Mouse (Mus musculus): Measurements from ENCODE around the gene Prmt8.

Prmt8 gene

DNA sequence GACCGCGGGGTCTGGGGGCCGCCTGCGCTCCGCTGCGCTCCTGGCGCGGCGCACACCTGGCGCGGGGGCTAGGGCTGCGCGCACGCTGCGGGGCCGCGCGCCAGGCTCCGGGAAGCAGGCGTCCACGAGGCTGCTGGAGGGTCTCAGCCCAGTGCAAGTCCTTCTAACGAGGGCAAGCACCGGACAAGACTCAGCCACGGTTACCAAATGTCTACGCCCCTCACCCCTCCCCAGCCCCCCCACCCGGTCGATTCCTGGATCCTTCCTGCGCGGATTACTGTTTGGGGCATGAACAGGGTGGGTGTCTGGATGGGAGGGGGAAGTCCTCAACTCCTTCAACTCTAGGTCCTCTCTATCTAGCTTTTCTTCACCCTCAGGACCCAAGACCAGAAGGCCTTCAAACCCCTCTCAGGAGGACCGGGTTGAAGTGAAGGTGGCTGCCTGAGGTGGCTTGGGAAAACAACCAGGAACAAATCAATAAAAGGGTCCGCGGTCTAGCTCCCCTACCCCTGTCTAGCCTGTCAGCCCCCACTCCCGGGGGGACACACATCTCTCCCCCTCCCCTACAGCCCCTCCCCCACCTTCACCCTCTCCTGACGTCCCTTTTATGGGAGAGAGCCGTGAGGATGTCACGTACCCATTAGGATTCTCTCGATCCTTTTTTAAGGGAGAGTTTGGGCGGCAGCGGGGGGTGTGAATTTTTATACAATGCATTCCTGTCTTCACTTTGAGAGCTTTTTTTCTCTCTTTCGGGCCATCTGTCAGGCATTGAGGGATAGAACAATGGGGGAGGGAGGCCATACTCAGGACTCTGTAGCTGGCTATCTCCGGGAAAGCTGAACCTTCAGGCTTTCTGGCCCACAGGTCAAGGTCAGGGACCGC is at the start of gene Prmt8:
Gene Prmt8 (minus strand): TSS at position 198 of the 882 bp plus-strand sequence.
- DNase-seq (ENCODE audit: low spot score) = no peak

- DNase-seq (ENCODE audit: low spot score) = no peak
Measured at GRCm38 (mm10) chr6:127803046-127803729, 33.9 kb upstream of the Prmt8 start.

GRCm38 (mm10) chr6:127802211-127802610 is 32.9 kb upstream of the Prmt8 start:
- no peak for DNase-seq (ENCODE audit: low spot score)

DNA sequence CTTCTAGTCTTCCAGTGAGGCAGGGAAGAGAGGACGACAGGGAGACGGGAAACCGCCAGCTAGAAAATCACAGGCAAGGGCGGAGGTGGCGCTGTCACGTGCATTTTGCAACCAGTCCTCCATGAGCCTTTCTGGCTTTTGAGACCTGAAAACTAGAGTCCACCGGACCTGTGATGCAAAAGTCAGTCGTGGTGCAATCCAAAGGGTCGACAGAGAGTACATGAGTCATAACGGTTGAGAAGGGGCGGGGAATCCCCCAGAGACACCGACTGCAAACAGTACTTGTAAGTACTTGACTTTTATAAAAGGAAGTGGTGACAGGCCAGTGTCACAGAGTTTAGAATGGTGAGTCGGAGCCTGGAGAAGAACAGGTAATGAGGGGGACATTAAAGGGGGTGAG is 20.8 kb upstream of the Prmt8 start:
- no peak for DNase-seq (ENCODE audit: low spot score)

GRCm38 (mm10) chr6:127770806-127771205 is 1.5 kb upstream of the Prmt8 start:
- DNase-seq (ENCODE audit: low spot score) = no peak

DNA sequence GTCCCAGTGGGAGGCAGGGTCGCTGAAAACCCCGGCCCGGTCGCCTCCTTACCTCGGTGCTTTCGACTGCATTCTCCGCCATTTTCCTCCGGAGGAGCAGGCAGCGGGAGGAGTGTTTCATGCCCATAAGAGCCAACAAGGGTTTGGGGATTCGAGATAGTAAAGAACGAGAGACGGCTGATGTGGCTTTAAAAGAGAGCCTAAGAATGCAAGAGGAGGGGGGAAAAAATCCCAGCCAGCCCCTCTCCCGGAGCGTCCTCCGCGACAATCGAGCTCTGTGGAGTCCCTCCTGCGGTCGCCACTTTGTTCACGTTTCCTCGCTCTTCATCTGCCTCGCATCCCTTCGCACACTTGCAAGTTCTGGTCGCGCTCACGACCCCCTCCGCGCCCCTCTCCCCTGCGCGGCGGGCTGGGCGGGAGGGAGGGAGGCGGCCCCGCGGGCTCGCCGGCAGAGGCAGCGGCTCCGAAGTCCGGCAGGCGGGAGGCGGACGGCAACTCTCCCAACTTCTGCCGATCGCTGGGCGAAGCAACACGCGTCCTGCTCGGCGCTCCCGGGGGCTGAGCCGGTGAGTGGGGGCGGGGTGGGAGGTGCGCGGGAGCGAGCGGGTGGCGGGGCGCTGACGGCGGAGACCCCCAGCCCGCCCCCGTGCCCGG is 524 bp downstream of the Prmt8 start:
- DNase-seq (ENCODE audit: low spot score) = no peak

- DNase-seq (ENCODE audit: low spot score) = no peak
Measured at GRCm38 (mm10) chr6:127767706-127768493, 1.4 kb downstream of the Prmt8 start.

- DNase-seq (ENCODE audit: low spot score) = no peak
Measured at GRCm38 (mm10) chr6:127767201-127767705, 2.0 kb downstream of the Prmt8 start.

DNA sequence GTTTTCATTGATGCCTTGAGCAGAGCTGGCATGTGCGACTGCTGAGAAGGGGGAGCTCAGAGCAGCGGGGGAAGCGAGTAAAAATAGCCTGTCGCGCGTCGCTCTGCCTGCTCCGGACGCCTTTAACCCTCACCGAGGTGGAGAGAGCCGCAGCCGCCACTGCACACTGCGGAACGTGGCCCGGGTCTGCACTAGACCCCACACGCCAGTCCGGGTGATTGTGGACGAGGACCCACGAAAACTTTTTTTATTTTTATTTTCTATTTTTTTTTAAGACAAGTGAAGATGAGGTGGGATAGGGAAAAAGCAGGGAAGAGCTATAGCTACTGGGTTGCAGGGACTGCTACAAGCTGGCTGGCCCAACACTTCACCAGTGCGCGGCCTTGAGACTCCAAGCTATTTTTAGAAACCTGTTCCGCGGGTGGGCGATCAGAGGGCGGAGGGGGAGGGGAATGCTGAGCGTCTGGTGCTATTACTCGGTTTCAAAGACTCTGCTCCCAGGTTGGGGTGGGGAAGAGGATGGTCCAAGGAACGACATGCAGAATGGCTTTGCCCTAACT is 2.6 kb downstream of the Prmt8 start:
- no peak for DNase-seq (ENCODE audit: low spot score)

GRCm38 (mm10) chr6:127766041-127766604 is 3.1 kb downstream of the Prmt8 start:
- no peak for DNase-seq (ENCODE audit: low spot score)

GRCm38 (mm10) chr6:127765573-127765972 is 3.7 kb downstream of the Prmt8 start:
- no peak for DNase-seq (ENCODE audit: low spot score)

GRCm38 (mm10) chr6:127758264-127758663 is 11.0 kb downstream of the Prmt8 start:
- DNase-seq (ENCODE audit: low spot score) = no peak

GRCm38 (mm10) chr6:127757667-127758167 is 11.6 kb downstream of the Prmt8 start:
- no peak for DNase-seq (ENCODE audit: low spot score)

- no peak for DNase-seq (ENCODE audit: low spot score)
Measured at GRCm38 (mm10) chr6:127756856-127757255, 12.4 kb downstream of the Prmt8 start.

- no peak for DNase-seq (ENCODE audit: low spot score)
Measured at GRCm38 (mm10) chr6:127753228-127753627, 16.0 kb downstream of the Prmt8 start.

- DNase-seq (ENCODE audit: low spot score) = no peak
Measured at GRCm38 (mm10) chr6:127752681-127753080, 16.6 kb downstream of the Prmt8 start.

GRCm38 (mm10) chr6:127751499-127751898 is 17.8 kb downstream of the Prmt8 start:
- no peak for DNase-seq (ENCODE audit: low spot score)

DNA sequence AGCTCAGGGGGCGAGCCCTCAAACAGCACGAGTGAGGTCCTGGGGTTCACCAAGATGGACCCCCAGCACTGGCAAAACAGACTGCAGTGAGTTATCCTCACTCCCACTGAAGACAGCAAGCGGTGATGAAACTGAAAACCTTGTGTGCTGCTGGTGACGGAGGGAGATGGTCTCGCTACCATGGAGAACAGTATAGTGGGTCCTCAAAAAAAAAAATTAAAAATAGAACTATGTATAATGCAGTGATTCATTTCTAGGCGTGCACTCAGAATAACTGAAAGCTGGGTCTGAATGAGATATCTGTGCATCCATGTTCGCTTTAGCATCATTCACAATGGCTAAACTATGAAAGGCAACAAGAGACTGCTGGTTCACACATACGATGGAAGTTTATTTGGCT is 20.5 kb downstream of the Prmt8 start:
- no peak for DNase-seq (ENCODE audit: low spot score)

DNA sequence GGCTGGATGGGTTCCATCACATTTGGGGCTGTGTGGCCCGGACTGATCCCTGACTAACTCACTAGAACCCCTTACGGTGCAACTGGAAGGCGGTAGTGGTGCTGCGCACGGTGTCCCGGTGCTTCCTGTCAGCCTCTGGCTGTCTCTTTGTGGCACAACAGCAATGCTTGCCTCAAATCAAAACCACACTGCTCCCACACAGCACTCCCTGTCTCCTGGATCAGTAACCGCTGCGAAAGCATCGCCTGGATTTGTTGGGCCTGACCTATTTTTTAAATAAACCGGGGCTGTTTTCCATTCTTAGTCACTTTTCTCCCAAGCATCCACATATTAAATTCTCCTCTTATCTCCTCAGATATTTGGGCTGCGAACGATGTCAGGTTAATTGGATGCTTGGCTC is 27.0 kb downstream of the Prmt8 start:
- no peak for DNase-seq (ENCODE audit: low spot score)

- no peak for DNase-seq (ENCODE audit: low spot score)
Measured at GRCm38 (mm10) chr6:127741162-127741561, 28.1 kb downstream of the Prmt8 start.

DNA sequence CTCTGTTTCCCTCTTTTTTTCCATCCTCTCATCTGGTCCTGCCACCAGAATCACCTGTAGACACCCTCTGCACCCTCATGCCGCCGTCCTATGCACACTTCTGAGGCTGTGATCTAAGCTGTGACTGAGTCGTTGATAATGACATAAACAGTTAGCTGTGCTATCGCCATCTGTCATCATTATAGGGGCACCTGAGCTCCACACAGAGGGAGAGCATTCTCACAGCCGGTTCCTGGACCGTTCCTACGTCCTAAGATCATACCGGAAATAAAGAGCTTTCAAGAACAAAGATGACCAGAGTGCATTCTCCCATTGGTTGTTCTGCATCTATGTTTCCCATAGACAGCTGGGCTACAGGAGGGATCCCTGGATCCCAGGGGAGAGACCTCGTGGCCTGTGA is 28.6 kb downstream of the Prmt8 start:
- DNase-seq (ENCODE audit: low spot score) = no peak
